Mouse (Mus musculus): ENCODE data around the gene Trmt10b. TPM values are rescaled to one million over a fixed set of nuclear protein-coding genes. Genes with fewer than 3 reads are reported as not detected.

The Trmt10b gene
- polyA plus RNA-seq, 1 experiment from 2014 or later: 21.4 TPM

DNA sequence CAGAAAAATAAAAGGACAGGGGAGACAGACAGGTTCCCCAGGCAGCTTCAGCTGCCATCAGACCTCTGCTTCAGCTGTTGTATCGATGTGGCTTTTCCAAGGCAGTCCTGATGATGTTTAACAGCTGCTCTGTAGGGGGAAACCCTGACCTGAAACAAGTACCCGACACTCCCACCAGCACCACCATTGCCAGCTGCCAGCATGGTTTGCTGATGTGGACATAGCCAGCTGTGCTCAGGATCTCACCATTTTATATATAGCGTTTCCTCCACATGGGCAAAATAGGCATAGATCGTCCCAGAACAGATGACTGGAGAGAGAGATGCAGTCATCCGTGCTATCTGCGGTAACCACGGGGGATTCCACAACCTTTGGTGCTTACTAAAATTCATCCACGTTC, 21.2 kb upstream of the Trmt10b start:
- Histone ChIP-seq H3K9ac (ENCODE audit: low read length) (no peak overlapping the region), H3K4me1 (ENCODE audit: control insufficient read depth, insufficient read depth, low read length) (no peaks in the 10 kb centered on the region), H3K36me3 (ENCODE audit: control insufficient read depth, insufficient read depth, low read length) (no peaks in the 10 kb centered on the region), H3K27ac (ENCODE audit: low read depth, low read length) (no peak overlapping the region), H3K4me2 (ENCODE audit: low read depth) (no peak overlapping the region), H3K9me3 (ENCODE audit: control insufficient read depth, low read length) (no peaks in the 10 kb centered on the region), H3K4me3 (ENCODE audit: low read depth, low read length) (no peak overlapping the region), H3K27me3 (ENCODE audit: control insufficient read depth, insufficient read depth, low read length) (no peaks in the 10 kb centered on the region)
- 76% methylated on average over 8 of the region's 8 CpGs for WGBS
- no peak for ATAC-seq (ENCODE audit: insufficient read depth, low FRiP score, low TSS enrichment)
- DNase-seq (ENCODE audit: low spot score): no peak

DNA sequence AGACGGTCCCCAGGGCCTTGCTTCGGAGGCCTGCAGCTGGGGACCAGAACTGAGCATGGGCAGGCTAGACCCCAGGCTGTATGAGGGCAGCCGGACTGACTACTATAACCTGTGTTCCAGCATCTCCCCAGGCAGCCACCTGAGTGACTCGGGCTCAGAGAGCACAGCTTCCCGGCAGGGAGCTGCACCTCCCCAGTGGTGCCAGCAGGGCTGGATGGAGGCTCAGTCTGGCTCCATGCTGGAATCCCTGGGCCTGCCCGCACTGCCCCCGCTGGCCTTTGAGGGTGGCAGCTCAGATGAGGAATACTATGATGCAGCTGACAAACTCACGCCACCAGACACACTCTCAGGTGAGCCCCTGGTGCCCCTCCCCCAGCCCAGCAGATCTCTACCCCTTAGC, 17.6 kb upstream of the Trmt10b start:
- H3K4me3 ChIP-seq (ENCODE audit: low read depth, low read length): no peak overlapping the region
- no peaks in the 10 kb centered on the region for H3K4me1 ChIP-seq (ENCODE audit: control insufficient read depth, insufficient read depth, low read length)
- WGBS: 63% methylated on average over 8 of the region's 8 CpGs
- no peaks in the 10 kb centered on the region for H3K36me3 ChIP-seq (ENCODE audit: control insufficient read depth, insufficient read depth, low read length)
- no peak overlapping the region for H3K4me2 ChIP-seq (ENCODE audit: low read depth)
- no peak overlapping the region for H3K9ac ChIP-seq (ENCODE audit: low read length)
- H3K27me3 ChIP-seq (ENCODE audit: control insufficient read depth, insufficient read depth, low read length): no peaks in the 10 kb centered on the region
- no peaks in the 10 kb centered on the region for H3K9me3 ChIP-seq (ENCODE audit: control insufficient read depth, low read length)
- H3K27ac ChIP-seq (ENCODE audit: low read depth, low read length): no peak overlapping the region
- ATAC-seq (ENCODE audit: insufficient read depth, low FRiP score, low TSS enrichment): no peak
- DNase-seq (ENCODE audit: low spot score): no peak

DNA sequence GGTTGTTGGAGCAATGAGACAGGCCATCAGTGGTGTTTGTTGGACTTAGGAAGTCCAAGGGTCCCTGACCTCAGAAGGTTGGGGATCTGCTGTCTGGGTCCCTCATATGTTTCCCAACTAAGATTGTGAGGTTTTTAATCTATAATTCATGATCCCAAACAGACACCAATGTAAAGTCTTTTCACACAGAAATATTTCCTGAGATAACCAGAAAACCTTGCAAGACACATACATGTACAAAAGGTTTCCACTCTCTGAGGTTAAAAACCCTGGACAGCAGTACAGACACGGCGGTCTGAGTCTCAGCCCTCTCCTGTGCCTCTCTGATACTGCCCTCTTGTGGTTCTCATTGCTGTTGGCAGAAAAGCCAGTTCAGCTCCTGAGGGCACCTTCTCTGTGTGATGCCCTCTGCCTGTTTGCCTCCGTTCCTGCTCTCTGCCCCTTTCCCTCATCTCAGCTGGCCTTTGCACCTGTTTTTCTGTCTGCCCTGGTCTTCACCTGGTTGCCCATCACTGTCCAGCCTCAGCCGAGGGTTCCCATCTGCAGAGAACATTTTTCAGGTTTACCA, 16.9 kb upstream of the Trmt10b start:
- Histone ChIP-seq H3K9ac (ENCODE audit: low read length) (no peak overlapping the region), H3K9me3 (ENCODE audit: control insufficient read depth, low read length) (no peaks in the 10 kb centered on the region), H3K4me1 (ENCODE audit: control insufficient read depth, insufficient read depth, low read length) (no peaks in the 10 kb centered on the region), H3K4me3 (ENCODE audit: low read depth, low read length) (no peak overlapping the region), H3K36me3 (ENCODE audit: control insufficient read depth, insufficient read depth, low read length) (no peaks in the 10 kb centered on the region), H3K4me2 (ENCODE audit: low read depth) (no peak overlapping the region), H3K27ac (ENCODE audit: low read depth, low read length) (no peak overlapping the region), H3K27me3 (ENCODE audit: control insufficient read depth, insufficient read depth, low read length) (no peaks in the 10 kb centered on the region)
- no peak for ATAC-seq (ENCODE audit: insufficient read depth, low FRiP score, low TSS enrichment)
- DNase-seq (ENCODE audit: low spot score): peak; percentile 57
- WGBS: 25% methylated on average over 4 of the region's 4 CpGs

DNA sequence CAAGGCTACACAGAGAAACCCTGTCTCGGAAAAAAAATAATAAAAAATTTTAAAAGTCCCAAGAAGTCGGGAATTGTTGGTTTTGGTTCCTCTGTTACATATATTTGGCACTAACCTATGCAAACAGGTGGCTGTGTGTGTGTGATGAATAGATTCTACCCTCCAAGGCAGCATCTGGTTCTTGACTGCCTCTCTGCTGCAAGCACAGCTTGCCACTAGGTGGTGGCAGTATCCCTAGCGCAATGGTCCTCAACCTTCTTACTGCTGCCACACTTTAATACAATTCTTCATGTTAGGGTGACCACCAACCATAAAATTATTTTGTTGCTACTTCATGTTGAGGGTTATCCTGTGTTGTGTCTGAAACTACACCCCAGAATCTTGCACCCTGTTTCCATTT, 10.6 kb upstream of the Trmt10b start:
- H3K27ac ChIP-seq (ENCODE audit: low read depth, low read length): no peak overlapping the region
- H3K27me3 ChIP-seq (ENCODE audit: control insufficient read depth, insufficient read depth, low read length): no peaks in the 10 kb centered on the region
- no peaks in the 10 kb centered on the region for H3K9me3 ChIP-seq (ENCODE audit: control insufficient read depth, low read length)
- no peak for DNase-seq (ENCODE audit: low spot score)
- H3K4me1 ChIP-seq (ENCODE audit: control insufficient read depth, insufficient read depth, low read length): no peaks in the 10 kb centered on the region
- no peak overlapping the region for H3K4me2 ChIP-seq (ENCODE audit: low read depth)
- 58% methylated on average over 3 of the region's 3 CpGs for WGBS
- no peaks in the 10 kb centered on the region for H3K36me3 ChIP-seq (ENCODE audit: control insufficient read depth, insufficient read depth, low read length)
- H3K4me3 ChIP-seq (ENCODE audit: low read depth, low read length): no peak overlapping the region
- ATAC-seq (ENCODE audit: insufficient read depth, low FRiP score, low TSS enrichment): no peak
- no peak overlapping the region for H3K9ac ChIP-seq (ENCODE audit: low read length)

DNA sequence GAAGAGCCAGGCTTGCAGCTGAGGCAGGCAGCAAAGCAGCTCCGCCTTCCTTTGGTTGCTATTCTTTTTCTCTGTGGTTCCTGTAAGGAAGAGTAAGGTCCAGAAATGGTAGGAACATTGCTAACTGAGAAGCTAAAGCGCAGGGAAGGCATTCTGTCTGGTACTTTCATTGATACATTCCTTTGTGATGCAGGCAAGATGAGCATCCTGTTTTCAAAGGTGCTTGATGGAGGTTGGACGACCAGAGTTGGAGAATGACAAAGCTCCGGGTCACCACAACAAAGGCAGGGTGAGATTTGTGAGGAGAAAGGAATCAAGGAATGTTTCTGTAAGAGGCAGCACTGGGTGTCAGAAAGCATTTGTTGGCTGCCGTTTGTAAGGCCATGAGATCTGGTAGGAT, 9.0 kb upstream of the Trmt10b start:
- DNase-seq (ENCODE audit: low spot score): no peak
- Histone ChIP-seq H3K4me3 (ENCODE audit: low read depth, low read length) (no peak overlapping the region), H3K27me3 (ENCODE audit: control insufficient read depth, insufficient read depth, low read length) (no peaks in the 10 kb centered on the region), H3K4me2 (ENCODE audit: low read depth) (no peak overlapping the region), H3K9ac (ENCODE audit: low read length) (no peak overlapping the region), H3K27ac (ENCODE audit: low read depth, low read length) (no peak overlapping the region), H3K9me3 (ENCODE audit: control insufficient read depth, low read length) (no peaks in the 10 kb centered on the region), H3K4me1 (ENCODE audit: control insufficient read depth, insufficient read depth, low read length) (no peaks in the 10 kb centered on the region), H3K36me3 (ENCODE audit: control insufficient read depth, insufficient read depth, low read length) (no peaks in the 10 kb centered on the region)
- WGBS: 79% methylated on average over 5 of the region's 5 CpGs
- ATAC-seq (ENCODE audit: insufficient read depth, low FRiP score, low TSS enrichment): no peak

DNA sequence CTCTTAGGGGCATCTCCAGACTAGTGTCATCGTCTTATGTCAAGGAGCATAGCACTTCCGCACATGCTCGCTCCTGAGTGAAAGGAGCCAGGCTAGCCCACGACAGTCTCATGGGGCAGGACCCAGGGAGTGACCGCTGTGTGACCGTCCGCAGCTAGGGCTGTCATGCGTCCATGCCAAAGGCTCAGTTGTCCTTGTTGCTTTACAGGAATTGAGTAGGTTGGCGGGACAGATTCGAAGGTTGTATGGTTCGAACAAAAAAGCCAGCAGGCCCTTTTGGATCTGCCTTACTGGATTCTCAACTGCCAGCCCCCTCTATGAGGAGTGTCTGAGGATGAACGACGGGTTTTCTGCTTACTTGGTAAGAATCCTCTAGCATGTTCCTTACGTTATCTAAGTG, 8.6 kb downstream of the Trmt10b start:
- no peak for DNase-seq (ENCODE audit: low spot score)
- Histone ChIP-seq H3K4me3 (ENCODE audit: low read depth, low read length) (no peak overlapping the region), H3K27me3 (ENCODE audit: control insufficient read depth, insufficient read depth, low read length) (no peaks in the 10 kb centered on the region), H3K9ac (ENCODE audit: low read length) (no peak overlapping the region), H3K9me3 (ENCODE audit: control insufficient read depth, low read length) (no peaks in the 10 kb centered on the region), H3K27ac (ENCODE audit: low read depth, low read length) (no peak overlapping the region), H3K36me3 (ENCODE audit: control insufficient read depth, insufficient read depth, low read length) (0 out of 2 replicates have a peak, but pooled peaks cover 4% of the 10 kb centered on the region), H3K4me1 (ENCODE audit: control insufficient read depth, insufficient read depth, low read length) (no peaks in the 10 kb centered on the region), H3K4me2 (ENCODE audit: low read depth) (no peak overlapping the region)
- no peak for ATAC-seq (ENCODE audit: insufficient read depth, low FRiP score, low TSS enrichment)
- WGBS: 96% methylated on average over 14 of the region's 14 CpGs

DNA sequence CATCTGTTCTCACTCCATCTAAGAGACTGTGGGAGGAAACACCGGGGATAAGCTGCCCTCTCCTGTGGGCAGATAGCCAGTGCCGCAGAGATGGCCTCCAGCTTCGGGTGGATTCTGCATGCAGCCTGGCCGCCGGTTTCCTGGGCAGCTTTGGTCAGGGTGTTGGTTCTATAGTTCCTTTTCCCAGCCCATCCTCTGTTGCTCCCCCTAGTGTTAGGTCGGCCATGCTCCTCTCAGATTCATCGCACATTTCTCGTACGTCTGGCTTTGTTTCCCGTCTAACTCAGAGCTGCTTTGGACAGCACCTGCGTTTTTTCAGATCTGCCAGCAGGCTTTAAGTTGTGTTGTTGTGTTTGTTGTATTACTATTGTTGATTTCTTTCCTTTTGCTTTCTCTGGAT, 11.1 kb downstream of the Trmt10b start:
- 39% methylated on average over 11 of the region's 11 CpGs for WGBS
- Histone ChIP-seq H3K4me1 (ENCODE audit: control insufficient read depth, insufficient read depth, low read length) (no peaks in the 10 kb centered on the region), H3K4me3 (ENCODE audit: low read depth, low read length) (no peak overlapping the region), H3K27me3 (ENCODE audit: control insufficient read depth, insufficient read depth, low read length) (no peaks in the 10 kb centered on the region), H3K4me2 (ENCODE audit: low read depth) (no peak overlapping the region), H3K36me3 (ENCODE audit: control insufficient read depth, insufficient read depth, low read length) (0 out of 2 replicates have a peak, but pooled peaks cover 4% of the 10 kb centered on the region), H3K27ac (ENCODE audit: low read depth, low read length) (no peak overlapping the region), H3K9me3 (ENCODE audit: control insufficient read depth, low read length) (no peaks in the 10 kb centered on the region), H3K9ac (ENCODE audit: low read length) (no peak overlapping the region)
- DNase-seq (ENCODE audit: low spot score) (peak; percentile 18), ATAC-seq (ENCODE audit: insufficient read depth, low FRiP score, low TSS enrichment) (no peak)

DNA sequence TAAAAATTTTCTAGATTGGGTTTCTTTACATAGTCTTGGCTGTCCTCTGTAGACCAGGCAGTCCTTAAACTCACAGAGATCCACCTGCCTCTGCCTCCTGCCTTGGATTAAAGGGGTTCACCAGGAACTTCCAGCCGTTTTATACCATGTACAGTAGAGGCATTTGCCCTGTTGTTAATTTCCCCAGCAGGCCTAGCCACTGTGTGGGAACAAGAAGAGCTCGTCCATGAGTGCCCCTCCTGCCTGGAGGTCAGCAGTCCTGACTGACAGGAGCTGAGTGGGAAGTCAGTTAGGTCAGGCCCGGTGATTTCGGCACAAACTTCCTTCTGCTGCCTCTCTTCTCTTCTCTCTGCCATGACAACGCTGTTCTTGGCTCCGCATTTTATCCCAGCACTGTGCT, 11.7 kb downstream of the Trmt10b start:
- no peak for DNase-seq (ENCODE audit: low spot score)
- H3K4me1 ChIP-seq (ENCODE audit: control insufficient read depth, insufficient read depth, low read length): no peaks in the 10 kb centered on the region
- no peak for ATAC-seq (ENCODE audit: insufficient read depth, low FRiP score, low TSS enrichment)
- no peak overlapping the region for H3K4me3 ChIP-seq (ENCODE audit: low read depth, low read length)
- H3K9me3 ChIP-seq (ENCODE audit: control insufficient read depth, low read length): no peaks in the 10 kb centered on the region
- WGBS: 89% methylated on average over 6 of the region's 6 CpGs
- H3K4me2 ChIP-seq (ENCODE audit: low read depth): no peak overlapping the region
- no peak overlapping the region for H3K27ac ChIP-seq (ENCODE audit: low read depth, low read length)
- 0 out of 2 replicates have a peak, but pooled peaks cover 4% of the 10 kb centered on the region for H3K36me3 ChIP-seq (ENCODE audit: control insufficient read depth, insufficient read depth, low read length)
- no peaks in the 10 kb centered on the region for H3K27me3 ChIP-seq (ENCODE audit: control insufficient read depth, insufficient read depth, low read length)
- H3K9ac ChIP-seq (ENCODE audit: low read length): no peak overlapping the region

DNA sequence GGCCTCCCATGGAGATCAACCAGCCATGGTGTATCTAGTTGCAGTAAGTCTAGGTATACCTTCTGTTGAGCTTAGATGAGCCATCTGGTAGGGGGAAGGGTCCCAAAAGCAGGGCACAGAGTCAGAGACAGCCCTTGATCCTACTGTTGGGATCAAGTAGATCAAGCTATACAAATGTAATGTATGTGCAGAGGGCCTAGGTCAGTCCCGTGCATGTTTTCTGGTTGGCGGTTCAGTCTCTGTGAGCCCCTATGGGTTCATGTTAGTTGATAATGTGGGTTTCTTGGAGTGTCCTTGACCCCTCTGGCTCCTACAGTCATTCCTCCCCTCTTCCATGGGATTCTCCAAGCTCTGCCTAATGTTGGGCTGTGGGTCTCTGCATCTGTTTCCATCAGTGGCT, 14.1 kb downstream of the Trmt10b start:
- no peaks in the 10 kb centered on the region for H3K4me1 ChIP-seq (ENCODE audit: control insufficient read depth, insufficient read depth, low read length)
- H3K4me3 ChIP-seq (ENCODE audit: low read depth, low read length): no peak overlapping the region
- no peaks in the 10 kb centered on the region for H3K36me3 ChIP-seq (ENCODE audit: control insufficient read depth, insufficient read depth, low read length)
- H3K27ac ChIP-seq (ENCODE audit: low read depth, low read length): no peak overlapping the region
- 94% methylated on average over 2 of the region's 2 CpGs for WGBS
- H3K9me3 ChIP-seq (ENCODE audit: control insufficient read depth, low read length): no peaks in the 10 kb centered on the region
- DNase-seq (ENCODE audit: low spot score): no peak
- H3K27me3 ChIP-seq (ENCODE audit: control insufficient read depth, insufficient read depth, low read length): no peaks in the 10 kb centered on the region
- ATAC-seq (ENCODE audit: insufficient read depth, low FRiP score, low TSS enrichment): no peak
- H3K4me2 ChIP-seq (ENCODE audit: low read depth): no peak overlapping the region
- H3K9ac ChIP-seq (ENCODE audit: low read length): no peak overlapping the region
